9 mouse cellular contexts compared by ENCODE assay signal in the genomic region with DNA sequence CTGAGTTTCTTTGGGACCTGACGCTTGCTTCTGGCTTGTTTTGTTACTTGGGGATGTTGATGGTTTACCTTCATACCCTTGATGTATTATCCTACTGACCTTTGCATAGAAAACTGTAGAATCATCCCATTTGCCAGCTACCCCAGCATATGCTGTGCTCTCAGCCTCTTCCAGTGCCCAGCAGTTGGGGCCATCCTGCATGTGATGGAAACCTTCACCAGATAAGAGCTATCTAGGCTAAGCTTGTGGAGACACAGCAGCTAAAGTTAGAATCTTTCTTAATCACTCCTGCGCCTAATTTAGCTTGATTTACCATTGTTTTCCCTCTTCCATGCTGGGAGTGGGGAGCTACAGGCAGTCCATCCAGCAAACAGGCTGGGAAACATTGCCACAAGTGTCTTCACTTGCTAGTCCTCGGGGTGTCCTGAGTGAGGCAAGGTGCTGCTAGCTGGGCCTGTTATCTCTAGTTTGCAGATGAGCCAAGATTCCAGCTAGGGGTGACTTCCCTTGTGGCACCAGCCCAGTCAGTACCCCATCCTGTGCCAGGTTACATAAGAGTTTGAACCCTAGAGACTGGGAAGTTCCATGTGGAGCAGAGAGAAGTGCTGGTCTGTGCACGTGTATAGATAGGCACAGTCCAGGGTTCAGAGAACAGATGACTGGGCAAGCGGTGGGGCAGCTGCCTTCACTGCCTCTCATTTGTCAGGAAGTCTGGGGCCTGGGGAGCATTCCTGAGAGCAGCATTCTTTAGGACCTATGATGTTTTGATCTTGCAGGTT. TPM values are rescaled to one million over a fixed set of nuclear protein-coding genes. Genes with fewer than 3 reads are reported as not detected.
A peak's percentile ranks its signal among the peaks of the same experiment; 100 is the strongest.
DNase-seq lines count a peak whose midpoint lies in the region; ATAC-seq and TF ChIP-seq lines count a peak whose summit lies in the region.
"Had no signal": no experiment of that assay in that cellular context is flagged by ENCODE, and none has a peak within 500 bp of the region (broad histone marks: within the 10 kb centered on the region; RNA-seq: fewer than 3 reads in every experiment).

No protein-coding gene starts in this region.

- DNase-seq in lung, postnatal 0 days (ENCODE audit: low spot score): no peak
- no peak for DNase-seq in lung, postnatal 4 days
- DNase-seq in heart, adult 8-10 months (ENCODE audit: low spot score): peak; percentile 69
- no peak for DNase-seq in urinary bladder, adult 2 months (ENCODE audit: low spot score)
- no peak for DNase-seq in right cerebral cortex, adult 2 months (ENCODE audit: low spot score in 2 of 2)

- 67% methylated on average over 5 of the region's 5 CpGs for WGBS in lung, postnatal 0 days
- WGBS in kidney, embryonic 15.5 days: 75% methylated on average over 5 of the region's 5 CpGs
- WGBS in stomach, embryonic 15.5 days: 69% methylated on average over 5 of the region's 5 CpGs
- 77% methylated on average over 5 of the region's 5 CpGs for WGBS in hindbrain, embryonic 16.5 days

- no peaks in the 10 kb centered on the region for H3K9me3 ChIP-seq in lung, postnatal 0 days (ENCODE audit: low read length)
- H3K9me3 ChIP-seq in kidney, embryonic 15.5 days (replicated peaks): no peaks in the 10 kb centered on the region
- no peaks in the 10 kb centered on the region for H3K9me3 ChIP-seq in stomach, embryonic 15.5 days
- H3K9me3 ChIP-seq in hindbrain, embryonic 16.5 days (ENCODE audit: control insufficient read depth, low read length): no peaks in the 10 kb centered on the region

- no peak overlapping the region for H3K9ac ChIP-seq in lung, postnatal 0 days (replicated peaks; ENCODE audit: low read depth)
- no peak overlapping the region for H3K9ac ChIP-seq in kidney, embryonic 15.5 days
- H3K9ac ChIP-seq in stomach, embryonic 15.5 days: no peak overlapping the region
- H3K9ac ChIP-seq in hindbrain, embryonic 16.5 days (ENCODE audit: low read depth, low read length): no peak overlapping the region

- peaks cover 19% of the 10 kb centered on the region; the same call in 1 of the 2 replicates for H3K4me1 ChIP-seq in lung, postnatal 0 days (ENCODE audit: insufficient read depth, low read depth, low read length)
- H3K4me1 ChIP-seq in kidney, embryonic 15.5 days: peaks cover 21% of the 10 kb centered on the region
- H3K4me1 ChIP-seq in stomach, embryonic 15.5 days: 0 out of 2 replicates have a peak, but pooled peaks cover 6% of the 10 kb centered on the region
- peaks cover 7% of the 10 kb centered on the region for H3K4me1 ChIP-seq in hindbrain, embryonic 16.5 days (ENCODE audit: control insufficient read depth, insufficient read depth, low read depth, low read length)

- no peak for TF ChIP-seq EP300 in lung, postnatal 0 days (IDR thresholded peaks at IDR 0.05)

- H3K4me2 ChIP-seq in lung, postnatal 0 days (replicated peaks; ENCODE audit: low read depth, low read length): no peak overlapping the region
- H3K4me2 ChIP-seq in kidney, embryonic 15.5 days: no peak overlapping the region
- H3K4me2 ChIP-seq in stomach, embryonic 15.5 days: no peak overlapping the region
- no peak overlapping the region for H3K4me2 ChIP-seq in hindbrain, embryonic 16.5 days (ENCODE audit: low read length)

- no peak overlapping the region for H3K4me3 ChIP-seq in lung, postnatal 0 days (ENCODE audit: low read depth, low read length)
- no peak overlapping the region for H3K4me3 ChIP-seq in kidney, embryonic 15.5 days (replicated peaks)
- H3K4me3 ChIP-seq in stomach, embryonic 15.5 days (replicated peaks): no peak overlapping the region
- H3K4me3 ChIP-seq in hindbrain, embryonic 16.5 days (ENCODE audit: low read length): no peak overlapping the region

- ATAC-seq in lung, postnatal 0 days: peak; percentile 10; the same call in 1 of the 2 replicates
- peak; percentile 63 for ATAC-seq in kidney, embryonic 15.5 days (replicated peaks; ENCODE audit: low FRiP score)
- peak; percentile 59; the same call in 1 of the 2 replicates for ATAC-seq in stomach, embryonic 15.5 days (ENCODE audit: insufficient read depth, low FRiP score, low read depth)
- ATAC-seq in hindbrain, embryonic 16.5 days: no peak
- ATAC-seq: hindbrain, postnatal 0 days had no signal

- no peaks in the 10 kb centered on the region for H3K27me3 ChIP-seq in lung, postnatal 0 days (replicated peaks; ENCODE audit: insufficient read depth, low read length)
- H3K27me3 ChIP-seq in kidney, embryonic 15.5 days: no peaks in the 10 kb centered on the region
- no peaks in the 10 kb centered on the region for H3K27me3 ChIP-seq in stomach, embryonic 15.5 days (replicated peaks)
- H3K27me3 ChIP-seq in hindbrain, embryonic 16.5 days (replicated peaks; ENCODE audit: control insufficient read depth, insufficient read depth, low read length): no peaks in the 10 kb centered on the region

- no peak overlapping the region; the same call in 1 of the 2 replicates for H3K27ac ChIP-seq in lung, postnatal 0 days (ENCODE audit: low read length)
- H3K27ac ChIP-seq in kidney, embryonic 15.5 days: no peak overlapping the region
- H3K27ac ChIP-seq in stomach, embryonic 15.5 days: no peak overlapping the region
- H3K27ac ChIP-seq in hindbrain, embryonic 16.5 days (ENCODE audit: low read depth, low read length): no peak overlapping the region
- H3K27ac ChIP-seq: hindbrain, postnatal 0 days had no signal

- H3K36me3 ChIP-seq in lung, postnatal 0 days (ENCODE audit: insufficient read depth, low read length): no peaks in the 10 kb centered on the region
- peaks cover 4% of the 10 kb centered on the region; the same call in 1 of the 2 replicates for H3K36me3 ChIP-seq in kidney, embryonic 15.5 days
- no peaks in the 10 kb centered on the region for H3K36me3 ChIP-seq in stomach, embryonic 15.5 days
- H3K36me3 ChIP-seq in hindbrain, embryonic 16.5 days (ENCODE audit: control insufficient read depth, insufficient read depth, low read length): no peaks in the 10 kb centered on the region

- TF ChIP-seq CTCF in lung, postnatal 0 days (IDR thresholded peaks at IDR 0.05): no peak

RNA-seq across cellular contexts. Expression of a gene that starts 10.4 kb away (rescaled TPM):
- polyA plus RNA-seq in lung, postnatal 0 days (2015; fragmentation: Nextera tagmentation; extraction: Ambion mirVana): 75.6 and 76.7 TPM in 2 replicates
- total RNA-seq in heart, adult 8-10 months (2022): 100 to 1,000 TPM; 166 to 200 (median 185) TPM
- 88.2 and 98.1 TPM in 2 replicates for polyA plus RNA-seq in kidney, embryonic 15.5 days (2015; fragmentation: Nextera tagmentation; extraction: Ambion mirVana)
- 75.7 and 78.5 TPM in 2 replicates for polyA plus RNA-seq in stomach, embryonic 15.5 days (2015; fragmentation: Nextera tagmentation; extraction: Ambion mirVana)
- polyA plus RNA-seq in hindbrain, embryonic 16.5 days (2015; fragmentation: Nextera tagmentation; extraction: Ambion mirVana): 133 and 140 TPM in 2 replicates
- polyA plus RNA-seq in urinary bladder, adult 2 months (2012; rRNA removed): 84.0 and 91.8 TPM in 2 replicates

RNA-seq across cellular contexts. Expression of a gene that starts 16.3 kb away (rescaled TPM):
- 33.7 and 39.5 TPM in 2 replicates for polyA plus RNA-seq in lung, postnatal 0 days (2015; fragmentation: Nextera tagmentation; extraction: Ambion mirVana)
- total RNA-seq in heart, adult 8-10 months (2022): 10 to 100 TPM; 14.6 to 20.6 (median 19.2) TPM
- 37.4 and 39.7 TPM in 2 replicates for polyA plus RNA-seq in kidney, embryonic 15.5 days (2015; fragmentation: Nextera tagmentation; extraction: Ambion mirVana)
- polyA plus RNA-seq in stomach, embryonic 15.5 days (2015; fragmentation: Nextera tagmentation; extraction: Ambion mirVana): 34.9 and 37.7 TPM in 2 replicates
- polyA plus RNA-seq in hindbrain, embryonic 16.5 days (2015; fragmentation: Nextera tagmentation; extraction: Ambion mirVana): 55.2 and 73.2 TPM in 2 replicates
- 21.5 and 41.1 TPM in 2 replicates for polyA plus RNA-seq in urinary bladder, adult 2 months (2012; rRNA removed)

RNA-seq across cellular contexts. Expression of a gene that starts 42.1 kb away (rescaled TPM):
- 87.6 and 92.0 TPM in 2 replicates for polyA plus RNA-seq in lung, postnatal 0 days (2015; fragmentation: Nextera tagmentation; extraction: Ambion mirVana)
- total RNA-seq in heart, adult 8-10 months (2022): 10 to 100 TPM; 14.2 to 20.0 (median 16.6) TPM
- 151 and 155 TPM in 2 replicates for polyA plus RNA-seq in kidney, embryonic 15.5 days (2015; fragmentation: Nextera tagmentation; extraction: Ambion mirVana)
- polyA plus RNA-seq in stomach, embryonic 15.5 days (2015; fragmentation: Nextera tagmentation; extraction: Ambion mirVana): 140 and 143 TPM in 2 replicates
- polyA plus RNA-seq in hindbrain, embryonic 16.5 days (2015; fragmentation: Nextera tagmentation; extraction: Ambion mirVana): 132 and 137 TPM in 2 replicates
- 59.9 and 64.6 TPM in 2 replicates for polyA plus RNA-seq in urinary bladder, adult 2 months (2012; rRNA removed)
